19 mouse cellular contexts compared by ENCODE assay signal in the genomic region with DNA sequence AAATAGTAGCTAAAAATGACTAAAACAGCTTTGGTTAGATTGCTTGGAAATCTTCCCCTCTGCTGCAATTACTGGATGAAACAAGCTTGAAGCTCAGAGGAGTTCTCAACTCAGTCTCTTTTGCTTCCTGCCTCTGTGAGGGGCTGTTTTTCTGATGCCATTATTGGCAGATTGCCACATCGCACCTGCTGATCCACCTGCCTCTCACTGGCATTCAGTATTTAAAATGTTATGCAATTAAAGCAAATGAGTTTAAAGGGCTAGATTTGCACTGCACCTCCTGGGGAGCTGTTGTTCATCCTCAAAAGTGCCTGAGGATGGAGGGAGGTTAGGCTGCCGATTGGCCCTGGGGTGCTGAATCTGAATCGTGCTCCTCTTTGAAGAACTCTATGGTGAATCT.
A peak's percentile ranks its signal among the peaks of the same experiment; 100 is the strongest.
DNase-seq lines count a peak whose midpoint lies in the region; ATAC-seq and TF ChIP-seq lines count a peak whose summit lies in the region.
"Had no signal": no experiment of that assay in that cellular context is flagged by ENCODE, and none has a peak within 500 bp of the region (broad histone marks: within the 10 kb centered on the region; RNA-seq: fewer than 3 reads in every experiment).

No protein-coding gene starts in this region.

- no peaks in the 10 kb centered on the region for H3K36me3 ChIP-seq in forebrain, embryonic 12.5 days (replicated peaks)
- no peaks in the 10 kb centered on the region for H3K36me3 ChIP-seq in forebrain, embryonic 16.5 days (ENCODE audit: control insufficient read depth, insufficient read depth)
- H3K36me3 ChIP-seq: embryonic facial prominence, embryonic 13.5 days; heart, embryonic 10.5 days; lung, embryonic 15.5 days; stomach, embryonic 15.5 days had no signal

- no peaks in the 10 kb centered on the region for H3K9me3 ChIP-seq in forebrain, embryonic 12.5 days
- no peaks in the 10 kb centered on the region for H3K9me3 ChIP-seq in forebrain, embryonic 16.5 days (ENCODE audit: control insufficient read depth, low read length)
- H3K9me3 ChIP-seq: embryonic facial prominence, embryonic 13.5 days; heart, embryonic 10.5 days; lung, embryonic 15.5 days; megakaryocyte, embryonic 14.5 days; stomach, embryonic 15.5 days had no signal

- TF ChIP-seq POLR2A in brain, embryonic 14.5 days (IDR thresholded peaks at IDR 0.05; ENCODE audit: borderline replicate concordance, extremely low read depth, insufficient read depth, insufficient read length, poor library complexity, severe bottlenecking), result no peak

- peak; percentile 42 for DNase-seq in left cerebral cortex, postnatal 4 days
- DNase-seq in left cerebral cortex, adult 2 months (ENCODE audit: extremely low spot score in 1 of 2, low spot score in 2 of 2), result no peak
- DNase-seq in R1 (ENCODE audit: low read depth, low spot score), result peak; percentile 59
- peak; percentile 77 for DNase-seq in brain, embryonic 14.5 days (ENCODE audit: low read depth)
- no peak for DNase-seq in gastrocnemius, postnatal 4 days (ENCODE audit: low spot score in 2 of 2)
- DNase-seq: adrenal gland, postnatal 36 days; heart, postnatal 4 days; kidney, postnatal 25 days; lung, postnatal 36 days; thymus, postnatal 25 days had no signal

- no peak for TF ChIP-seq CTCF in left cerebral cortex, adult 2 months (IDR thresholded peaks at IDR 0.05)
- no peak for TF ChIP-seq CTCF in brain, embryonic 14.5 days (IDR thresholded peaks at IDR 0.05; ENCODE audit: borderline replicate concordance, extremely low read depth, insufficient read depth, insufficient read length)

- intact Hi-C loops in left cerebral cortex, postnatal 4 days (cut with DNase I), result no loop called here
- intact Hi-C loops in left cerebral cortex, adult 2 months (cut with DNase I), result no loop called here

- peak; percentile 39; the same call in 1 of the 2 replicates for ATAC-seq in forebrain, embryonic 12.5 days (ENCODE audit: low FRiP score)
- ATAC-seq in forebrain, embryonic 16.5 days, result no peak
- ATAC-seq: intestine, postnatal 0 days had no signal

- H3K9ac ChIP-seq in forebrain, embryonic 12.5 days, result no peak overlapping the region
- no peak overlapping the region for H3K9ac ChIP-seq in forebrain, embryonic 16.5 days (replicated peaks; ENCODE audit: low read depth, low read length)
- H3K9ac ChIP-seq: embryonic facial prominence, embryonic 13.5 days; liver, embryonic 14.5 days; lung, embryonic 15.5 days; stomach, embryonic 15.5 days had no signal

- no peak overlapping the region for H3K4me2 ChIP-seq in forebrain, embryonic 12.5 days
- no peak overlapping the region for H3K4me2 ChIP-seq in forebrain, embryonic 16.5 days (ENCODE audit: low read length)
- H3K4me2 ChIP-seq: embryonic facial prominence, embryonic 13.5 days; lung, embryonic 15.5 days; stomach, embryonic 15.5 days had no signal

- 28% methylated on average over 3 of the region's 3 CpGs for WGBS in forebrain, embryonic 12.5 days
- 28% methylated on average over 3 of the region's 3 CpGs for WGBS in forebrain, embryonic 16.5 days

- no peaks in the 10 kb centered on the region for H3K4me1 ChIP-seq in forebrain, embryonic 12.5 days
- no peaks in the 10 kb centered on the region for H3K4me1 ChIP-seq in forebrain, embryonic 16.5 days (replicated peaks; ENCODE audit: control insufficient read depth, insufficient read depth, low read length)
- H3K4me1 ChIP-seq: embryonic facial prominence, embryonic 13.5 days; heart, embryonic 10.5 days; lung, embryonic 15.5 days; megakaryocyte, embryonic 14.5 days; stomach, embryonic 15.5 days had no signal

- H3K27ac ChIP-seq in forebrain, embryonic 12.5 days, result no peak overlapping the region
- no peak overlapping the region for H3K27ac ChIP-seq in forebrain, embryonic 16.5 days (ENCODE audit: low read length)
- H3K27ac ChIP-seq in left cerebral cortex, adult 2 months, result no peak overlapping the region
- H3K27ac ChIP-seq: embryonic facial prominence, embryonic 13.5 days; heart, embryonic 10.5 days; liver, embryonic 14.5 days; lung, embryonic 15.5 days; stomach, embryonic 15.5 days had no signal

- no peak overlapping the region for H3K4me3 ChIP-seq in forebrain, embryonic 12.5 days (replicated peaks)
- no peak overlapping the region for H3K4me3 ChIP-seq in forebrain, embryonic 16.5 days (replicated peaks; ENCODE audit: low read length)
- H3K4me3 ChIP-seq in left cerebral cortex, adult 2 months, result no peak overlapping the region
- H3K4me3 ChIP-seq: embryonic facial prominence, embryonic 13.5 days; heart, embryonic 10.5 days; lung, embryonic 15.5 days; megakaryocyte, embryonic 14.5 days; stomach, embryonic 15.5 days had no signal

- no peaks in the 10 kb centered on the region for H3K27me3 ChIP-seq in forebrain, embryonic 12.5 days
- H3K27me3 ChIP-seq in forebrain, embryonic 16.5 days (replicated peaks; ENCODE audit: control insufficient read depth, insufficient read depth, low read length), result no peaks in the 10 kb centered on the region
- H3K27me3 ChIP-seq: embryonic facial prominence, embryonic 13.5 days; lung, embryonic 15.5 days; megakaryocyte, embryonic 14.5 days; stomach, embryonic 15.5 days had no signal

Comparison
In these comparisons a context has a peak if more than half of its experiments do, and no peak if none do; other contexts are left out.
1. DNase-seq: peak in left cerebral cortex, postnatal 4 days (single experiment), R1 (single experiment) and brain, embryonic 14.5 days (single experiment); none in left cerebral cortex, adult 2 months (0 of 2) and gastrocnemius, postnatal 4 days (0 of 2).